Mouse (Mus musculus): Measurements from ENCODE around the gene Lrrc4c.

Lrrc4c gene

DNA sequence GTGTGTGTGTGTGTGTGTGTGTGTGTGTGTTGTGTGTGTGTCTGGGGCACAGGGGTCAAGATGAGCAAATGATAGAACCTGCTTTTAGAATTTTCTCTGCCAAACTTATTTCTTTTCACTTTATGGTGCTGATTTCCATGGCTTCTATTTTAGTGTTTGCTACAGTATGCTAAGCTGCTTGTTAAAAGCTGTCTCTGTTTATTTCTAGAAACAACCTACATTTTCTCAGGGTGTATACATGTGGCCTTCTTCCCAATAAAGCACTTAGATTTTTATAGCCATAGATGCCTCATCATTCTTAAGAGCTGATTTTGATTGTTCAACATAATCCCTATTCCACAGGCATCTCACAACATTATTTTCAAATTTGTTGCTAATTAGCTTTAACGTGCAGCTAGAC is 229.2 kb downstream of the Lrrc4c start:
- DNase-seq (ENCODE audit: low read depth) = no peak

GRCm38 (mm10) chr2:96573755-96574154 is 255.8 kb downstream of the Lrrc4c start:
- DNase-seq (ENCODE audit: low read depth) = no peak

- no peak for DNase-seq (ENCODE audit: low read depth)
These were observed 259.7 kb downstream of the Lrrc4c start for GRCm38 (mm10) chr2:96577701-96578100.

DNA sequence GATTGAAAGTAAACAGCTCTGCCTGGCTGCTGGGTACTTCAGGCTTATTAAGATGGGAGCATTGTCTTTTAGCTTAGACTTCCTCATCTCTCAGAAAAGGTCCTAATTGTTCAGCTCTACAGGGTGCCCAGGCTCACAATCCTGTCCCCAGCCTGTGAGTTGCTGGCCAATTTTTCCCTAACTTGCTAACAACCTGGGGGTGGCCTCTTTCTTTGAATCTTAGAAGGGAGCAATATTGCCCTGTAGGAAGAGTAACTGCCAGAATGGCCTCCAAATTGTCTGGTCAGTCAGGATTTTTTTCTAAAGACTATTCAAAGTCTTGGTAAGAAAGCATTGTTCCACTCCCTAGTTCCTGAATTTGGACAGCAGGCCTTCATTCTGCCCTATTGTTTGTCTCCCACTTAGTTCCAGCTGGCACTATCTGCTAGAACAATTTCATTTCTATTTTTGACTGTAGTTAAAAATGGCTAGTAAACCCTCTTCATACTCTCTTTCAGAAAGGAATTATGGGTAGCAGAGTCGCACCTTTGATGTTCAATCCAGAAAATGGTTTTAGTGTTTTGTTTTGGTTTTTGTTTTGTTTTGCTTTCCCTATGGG is 262.3 kb downstream of the Lrrc4c start:
- no peak for DNase-seq (ENCODE audit: low read depth)

DNA sequence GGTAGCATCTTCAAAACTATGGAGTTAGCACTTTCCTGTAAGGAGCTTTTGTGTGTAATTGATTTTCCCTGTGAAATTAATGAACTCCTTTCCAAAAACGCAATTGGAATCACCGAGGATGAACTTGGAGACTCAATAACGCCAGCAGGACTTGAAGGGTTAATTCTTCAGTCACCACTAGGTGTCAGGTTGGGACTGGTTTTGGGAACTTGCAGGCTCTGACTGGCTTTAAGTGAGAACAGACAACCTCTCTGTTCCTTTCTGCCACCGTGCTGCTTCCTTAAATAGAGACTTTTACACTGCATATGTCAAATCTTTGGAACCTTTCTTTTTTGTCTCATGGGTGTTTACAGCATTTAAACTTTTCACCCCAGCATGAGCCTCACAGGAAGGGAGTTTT is 267.7 kb downstream of the Lrrc4c start:
- DNase-seq (ENCODE audit: low read depth) = no peak

DNA sequence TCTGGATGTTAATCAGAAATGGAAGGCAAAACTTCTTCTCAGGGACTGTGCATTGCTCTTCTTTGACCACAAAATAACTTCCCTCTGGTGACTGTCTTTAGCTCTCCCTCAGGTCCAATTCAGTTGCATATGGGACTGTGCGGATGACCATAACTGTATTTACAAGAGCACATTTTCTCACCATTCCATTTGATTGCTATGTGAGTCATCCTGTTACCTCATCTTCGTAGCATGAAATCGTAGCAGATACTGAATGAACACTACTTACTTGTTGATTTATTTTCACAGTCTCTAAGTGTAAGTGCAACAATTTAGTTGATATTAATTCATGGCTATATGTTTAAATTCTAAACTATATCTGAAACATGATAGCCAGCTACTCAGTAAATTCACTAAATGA is 286.8 kb downstream of the Lrrc4c start:
- no peak for DNase-seq (ENCODE audit: low read depth)

DNA sequence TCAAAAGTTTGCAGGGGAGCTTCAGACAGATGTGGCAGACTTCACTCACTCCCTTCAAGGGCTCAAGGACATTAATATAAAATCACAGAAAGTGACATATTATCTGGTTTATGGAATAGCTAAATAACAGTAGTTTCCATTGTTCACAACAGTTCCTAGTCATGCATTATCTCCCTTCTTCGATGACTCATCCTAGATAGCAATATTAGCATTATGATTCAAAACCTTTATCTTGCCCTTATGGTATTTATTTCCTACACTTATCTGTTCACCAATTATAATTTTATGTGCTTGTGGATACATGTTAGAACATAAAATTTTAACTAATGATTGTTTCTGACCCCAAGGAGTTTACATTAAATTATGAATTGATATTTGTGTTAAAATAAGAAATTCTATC is 296.2 kb downstream of the Lrrc4c start:
- DNase-seq (ENCODE audit: low read depth) = no peak

DNA sequence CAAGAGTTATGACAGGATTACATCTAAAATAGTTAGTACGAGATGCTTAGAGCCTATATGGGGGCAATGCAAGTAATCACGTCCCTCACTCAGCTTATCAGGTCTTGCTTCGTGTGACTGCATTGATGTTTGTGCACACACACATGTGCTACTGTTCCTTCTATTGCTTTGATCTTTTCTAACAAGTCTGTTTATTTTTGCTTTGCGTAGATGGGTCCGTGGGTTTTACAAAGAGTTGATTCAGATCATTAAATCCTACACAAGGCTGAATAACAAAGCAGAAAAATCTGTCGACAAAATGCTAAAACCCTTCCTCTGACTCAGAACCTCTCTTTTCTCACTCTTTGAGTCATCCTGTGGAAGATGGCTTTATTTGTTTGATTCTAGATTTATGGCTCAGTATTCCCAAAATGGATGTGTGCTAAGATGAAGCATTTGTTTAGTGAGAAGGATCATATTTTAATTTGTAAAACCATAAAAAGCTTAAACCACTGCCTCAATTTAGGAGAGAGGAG is 300.8 kb downstream of the Lrrc4c start:
- no peak for DNase-seq (ENCODE audit: low read depth)

DNA sequence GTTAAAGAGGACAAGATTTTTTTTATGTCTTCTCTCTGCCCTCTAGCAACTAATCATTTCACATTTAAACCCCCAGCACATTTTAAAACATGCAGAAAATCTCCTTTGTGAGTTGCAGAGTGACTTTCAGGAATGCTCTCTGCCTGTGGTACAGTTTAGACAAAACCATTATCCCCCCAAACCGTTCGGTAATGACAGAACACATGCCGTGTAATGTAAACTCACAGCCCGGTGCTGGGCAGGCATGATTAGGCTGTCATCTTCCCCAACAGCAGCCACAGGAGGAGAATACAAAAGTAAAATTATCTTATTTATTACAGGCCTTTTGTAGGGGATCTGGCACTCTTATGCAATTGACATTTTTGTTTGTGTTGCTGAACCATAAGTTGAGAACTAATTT is 349.1 kb downstream of the Lrrc4c start:
- no peak for DNase-seq (ENCODE audit: low read depth)

DNA sequence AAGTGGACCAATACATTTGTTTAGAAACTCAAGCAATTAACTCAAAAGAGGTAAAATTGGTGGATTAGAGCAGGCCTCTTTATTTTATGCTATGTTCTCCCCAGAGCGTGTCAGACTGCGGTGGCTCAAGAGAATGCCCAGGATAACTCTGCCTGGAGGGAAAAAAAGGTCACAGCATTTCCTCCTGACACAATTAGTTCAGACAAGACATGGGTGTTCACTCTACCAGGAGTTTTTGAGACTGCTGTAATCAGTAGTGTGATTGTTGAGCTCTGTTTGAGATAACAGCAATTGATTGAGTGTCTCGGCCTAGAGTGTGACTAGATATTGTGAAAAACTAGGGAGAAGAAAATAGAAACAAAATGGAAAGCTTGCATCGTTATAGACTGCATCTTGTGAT is 363.8 kb downstream of the Lrrc4c start:
- DNase-seq (ENCODE audit: low read depth) = no peak

DNA sequence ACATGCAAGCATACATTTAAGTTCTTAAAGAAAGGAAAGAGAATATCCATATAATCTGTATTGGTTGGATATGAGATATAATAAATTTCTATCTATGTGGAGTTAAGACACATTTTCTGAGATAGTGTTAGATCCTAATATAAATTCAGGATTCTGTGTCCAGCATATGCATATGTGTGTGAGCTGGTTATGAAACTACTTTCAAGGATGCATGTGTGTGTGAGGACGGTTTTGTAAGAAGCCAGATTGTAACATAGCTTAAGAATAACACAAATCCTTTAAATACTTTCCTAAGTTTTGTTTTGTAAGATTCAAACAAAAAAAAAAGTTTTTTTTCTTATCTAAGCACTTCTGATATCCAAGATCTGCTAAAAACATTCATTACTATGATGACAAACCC is 367.4 kb downstream of the Lrrc4c start:
- DNase-seq (ENCODE audit: low read depth) = no peak

DNA sequence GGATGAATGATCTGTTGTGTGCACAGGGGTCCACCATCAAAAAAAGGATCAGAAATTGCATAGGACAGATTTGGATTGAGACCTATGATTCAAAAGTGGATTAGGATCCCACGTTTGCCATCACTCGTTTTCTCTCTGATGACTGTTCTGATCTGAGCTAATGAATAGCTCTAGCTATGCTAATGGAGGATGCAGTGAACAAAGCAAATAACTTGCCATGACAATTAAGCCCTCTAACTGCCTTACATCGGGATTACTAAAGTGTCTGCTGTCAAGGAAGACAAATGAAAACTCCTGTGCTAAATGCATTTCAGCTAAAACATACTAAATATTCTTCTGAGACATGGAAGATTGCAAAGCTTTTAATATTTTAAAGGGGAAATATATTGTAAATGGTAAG is 387.0 kb downstream of the Lrrc4c start:
- no peak for DNase-seq (ENCODE audit: low read depth)

DNA sequence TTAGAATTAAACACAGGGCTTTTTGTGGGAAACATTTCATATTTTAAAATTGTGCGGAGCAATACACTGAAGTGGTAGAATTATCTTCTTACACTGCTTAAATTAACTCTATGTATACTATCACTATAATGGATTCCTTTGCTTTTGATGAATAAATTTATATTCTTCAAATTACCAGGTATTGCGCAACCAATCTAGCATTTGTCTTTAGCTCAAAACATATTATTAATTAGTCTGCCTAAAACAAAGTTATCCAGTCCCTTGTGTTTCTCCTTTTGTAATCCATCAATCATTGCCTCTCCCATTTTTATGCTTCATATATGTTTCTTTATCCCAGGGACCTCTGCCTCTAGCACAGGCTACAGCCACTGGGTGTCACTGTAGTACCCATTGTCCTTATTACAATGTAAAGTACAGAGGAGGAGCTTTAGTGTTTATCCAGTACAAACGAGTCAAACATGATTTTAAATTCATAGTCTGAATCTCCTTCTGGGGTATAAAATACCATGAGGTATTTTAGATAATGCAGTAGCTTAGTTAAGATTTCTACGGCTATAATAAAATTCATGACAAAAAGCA is 389.9 kb downstream of the Lrrc4c start:
- no peak for DNase-seq (ENCODE audit: low read depth)

DNA sequence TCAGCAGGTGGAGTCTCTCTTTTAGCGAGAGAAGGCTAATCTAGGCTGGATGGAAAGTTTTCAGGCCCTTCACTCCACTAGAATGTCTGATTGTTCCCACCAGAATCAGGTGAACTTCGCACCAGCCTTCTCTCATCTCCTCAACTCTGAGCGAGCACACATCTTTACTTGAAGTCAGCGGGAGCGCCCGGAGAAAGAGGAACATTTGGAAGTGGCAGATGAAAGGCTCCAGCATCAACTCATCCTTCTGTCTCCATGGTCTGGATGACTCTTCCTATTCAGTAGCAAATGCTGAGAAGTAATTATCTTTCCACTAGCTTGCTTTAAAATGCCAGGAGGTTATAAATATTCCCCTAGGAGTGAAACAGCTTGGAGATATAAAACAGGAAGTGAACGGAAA is 396.6 kb downstream of the Lrrc4c start:
- DNase-seq (ENCODE audit: low read depth) = no peak

DNA sequence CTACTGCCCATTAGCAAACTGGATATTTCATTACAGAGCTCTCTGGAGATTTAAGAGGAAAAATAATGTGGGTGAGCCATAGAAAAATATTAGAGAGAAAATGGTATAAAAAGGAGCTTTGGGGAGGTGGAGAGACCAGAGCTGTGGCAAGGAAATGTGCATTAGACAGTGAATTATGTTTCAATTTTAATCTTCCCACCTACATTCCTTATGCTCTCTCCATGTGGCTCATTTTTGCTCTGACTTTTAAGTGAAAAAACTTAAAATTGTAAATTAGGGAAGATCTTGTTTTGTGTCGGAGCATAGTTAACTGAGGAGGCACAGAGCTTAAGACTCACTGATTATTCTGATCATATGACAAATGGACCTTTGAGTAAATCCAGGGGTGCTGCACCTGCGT is 399.4 kb downstream of the Lrrc4c start:
- no peak for DNase-seq (ENCODE audit: low read depth)

GRCm38 (mm10) chr2:96723395-96723794 is 405.4 kb downstream of the Lrrc4c start:
- no peak for DNase-seq (ENCODE audit: low read depth)

GRCm38 (mm10) chr2:96736081-96736480 is 418.1 kb downstream of the Lrrc4c start:
- DNase-seq (ENCODE audit: low read depth) = no peak

GRCm38 (mm10) chr2:96755066-96755465 is 437.1 kb downstream of the Lrrc4c start:
- no peak for DNase-seq (ENCODE audit: low read depth)

DNA sequence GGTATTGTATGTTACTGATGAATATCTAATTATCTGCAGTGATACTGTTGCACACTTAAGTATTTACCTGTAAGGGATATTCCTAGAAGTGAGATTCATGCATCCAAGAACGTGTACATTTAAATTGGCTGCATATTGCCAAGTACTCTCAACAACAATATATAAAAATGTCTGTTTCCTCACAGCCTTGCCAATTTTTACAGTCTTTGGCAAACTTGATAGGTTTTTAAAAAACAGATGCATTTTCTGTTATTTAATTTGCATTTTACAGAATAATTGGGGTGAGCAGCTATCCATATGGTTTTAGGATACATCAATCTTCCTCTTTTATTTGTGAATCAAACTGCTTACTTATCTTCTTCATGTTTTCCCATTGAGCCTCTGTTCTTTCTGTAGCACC is 439.7 kb downstream of the Lrrc4c start:
- DNase-seq (ENCODE audit: low read depth) = no peak

- no peak for DNase-seq (ENCODE audit: low read depth)
These were observed 445.6 kb downstream of the Lrrc4c start for GRCm38 (mm10) chr2:96763538-96763937.

DNA sequence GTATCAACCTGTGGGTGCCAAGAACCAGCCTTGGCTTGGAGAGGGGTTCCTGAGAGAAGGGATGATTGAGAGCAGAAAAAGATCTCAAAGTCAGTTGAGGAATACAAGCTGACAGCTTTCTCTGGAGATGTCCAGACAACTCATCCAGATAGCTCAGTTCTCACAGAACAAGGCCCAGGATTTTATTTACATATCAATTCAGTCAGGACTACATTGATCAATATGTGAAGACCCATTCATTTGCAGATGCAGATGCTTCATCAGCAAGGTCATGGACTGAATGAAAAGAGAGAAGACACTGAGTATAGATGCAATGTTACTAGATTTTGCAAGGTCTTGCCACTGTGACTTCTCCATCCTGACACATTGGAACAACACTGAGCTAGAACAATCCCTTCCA is 457.4 kb downstream of the Lrrc4c start:
- no peak for DNase-seq (ENCODE audit: low read depth)

DNA sequence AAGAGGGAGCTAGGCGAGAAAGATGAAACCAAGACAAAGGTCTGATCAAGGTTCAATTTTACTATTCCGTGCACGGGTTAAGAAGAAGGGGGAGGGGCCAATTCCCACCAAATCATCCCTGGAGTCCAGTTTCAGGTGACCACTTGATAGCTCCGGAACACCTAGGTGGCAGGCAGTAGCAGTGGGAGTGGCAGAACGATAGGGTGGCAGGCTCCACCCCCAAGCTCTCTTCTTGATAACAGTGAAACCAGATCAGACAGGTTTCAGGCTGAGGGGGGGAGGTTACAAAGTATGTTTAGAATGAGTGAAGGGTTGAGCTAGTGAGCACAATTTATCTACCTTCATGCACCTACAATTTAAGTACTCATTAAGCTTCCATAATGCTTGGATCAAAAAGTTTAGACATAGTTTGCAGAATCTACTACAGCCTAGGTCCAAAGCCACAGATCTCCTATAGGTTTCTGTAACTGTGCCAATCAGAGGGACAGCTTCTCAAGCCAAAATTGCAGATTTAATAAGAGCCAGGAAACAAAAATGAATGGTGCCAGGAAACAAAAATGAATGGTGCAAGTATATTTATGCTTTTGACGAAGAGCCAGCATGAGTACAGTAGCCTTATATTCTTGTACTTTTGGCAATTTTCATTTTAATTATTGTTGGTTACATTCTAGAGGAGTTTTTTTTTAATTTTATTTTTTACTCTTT is 478.9 kb downstream of the Lrrc4c start:
- no peak for DNase-seq (ENCODE audit: low read depth)

DNA sequence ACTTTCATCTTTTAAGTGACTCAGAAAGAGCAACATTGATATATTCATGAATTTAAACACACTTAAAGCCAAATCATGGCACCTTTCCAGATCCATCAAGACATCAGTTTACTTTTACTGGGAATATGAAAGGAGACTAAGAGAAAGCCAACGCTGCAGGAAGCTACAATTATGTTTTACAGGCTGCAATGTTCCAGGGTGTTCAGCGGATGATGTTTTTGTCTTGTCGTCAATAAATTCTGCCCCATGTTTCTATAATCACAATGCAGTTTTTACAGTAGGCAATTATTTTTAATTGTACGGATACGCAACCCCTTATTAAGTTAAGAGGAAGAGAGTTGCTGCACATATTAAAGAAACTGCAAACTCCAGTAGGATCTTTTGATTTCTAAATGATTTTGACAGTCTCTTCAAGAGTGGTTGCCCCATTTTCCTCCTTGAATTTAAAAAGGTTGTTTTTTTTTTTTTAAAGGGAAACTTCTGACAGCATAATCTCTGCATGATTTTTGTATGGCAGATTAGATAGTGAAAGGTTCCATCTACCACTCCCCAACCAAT is 532.9 kb downstream of the Lrrc4c start:
- no peak for DNase-seq (ENCODE audit: low read depth)

Measured in naive thymus-derived CD4-positive, alpha-beta T cell, adult 2 months (primary cell).